Mouse (Mus musculus): ENCODE measurements around the gene Vmn2r2. TPM values are rescaled to one million over a fixed set of nuclear protein-coding genes. Genes with fewer than 3 reads are reported as not detected.

Gene Vmn2r2
- not detected for polyA plus RNA-seq (2021)

DNA sequence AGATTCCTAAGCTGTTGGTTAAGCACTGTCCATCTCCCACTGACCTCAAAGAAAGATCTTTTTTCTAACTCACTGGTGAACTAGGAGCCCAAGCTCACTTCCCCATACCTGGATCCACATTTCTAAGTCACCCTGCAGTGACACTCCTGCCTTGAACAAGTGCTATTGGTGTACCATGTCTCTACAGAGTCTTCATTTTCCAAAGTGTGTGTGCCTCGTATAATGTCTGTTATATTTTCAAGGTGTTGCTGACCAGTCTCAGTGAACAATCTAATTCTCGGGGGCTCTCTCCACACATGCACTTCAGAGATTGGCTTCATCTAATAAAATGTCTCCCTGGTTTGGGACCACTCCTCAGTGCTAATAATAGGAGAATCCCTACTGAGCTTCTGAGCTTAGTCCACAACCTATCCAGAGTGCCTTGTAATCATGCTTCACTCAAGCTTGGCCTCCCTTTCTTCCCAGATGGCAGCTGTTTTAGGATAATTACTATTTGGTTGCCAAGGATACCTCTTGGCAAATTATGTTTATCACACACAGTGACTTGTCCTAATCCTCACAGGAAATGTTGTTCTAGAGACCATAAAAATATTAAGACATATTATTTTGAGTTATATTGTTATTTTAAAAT, at the start of gene Vmn2r2:
Vmn2r2 (minus strand) TSS at position 51 of the 631 bp plus-strand sequence.
- ChIA-PET POLR2A (no interaction called here), CTCF (interaction anchor here (1.3 kb wide), 1 partner anchor 17 kb away, joined by 3 read pairs; no protein-coding TSS in a partner anchor)
- H3K27me3 ChIP-seq = peaks cover 15% of the 10 kb centered on the region
- TF ChIP-seq CTCF (IDR thresholded peaks at IDR 0.05) = no peak
- in situ Hi-C loops (cut with MboI; ENCODE audit: low pct_unique_long_range_greater_than_20kb) = no loop called here
- ATAC-seq = no peak
- DNase-seq (ENCODE audit: low read depth, low spot score) = no peak

GRCm38 (mm10) chr3:64113352-64114046, 28.2 kb downstream of the Vmn2r2 start:
- ChIA-PET POLR2A (no interaction called here), CTCF (no interaction called here)
- no peaks in the 10 kb centered on the region for H3K27me3 ChIP-seq
- no peak for ATAC-seq
- in situ Hi-C loops (cut with MboI; ENCODE audit: low pct_unique_long_range_greater_than_20kb) = no loop called here
- DNase-seq (ENCODE audit: low read depth, low spot score) = no peak
- TF ChIP-seq CTCF (IDR thresholded peaks at IDR 0.05) = no peak

DNA sequence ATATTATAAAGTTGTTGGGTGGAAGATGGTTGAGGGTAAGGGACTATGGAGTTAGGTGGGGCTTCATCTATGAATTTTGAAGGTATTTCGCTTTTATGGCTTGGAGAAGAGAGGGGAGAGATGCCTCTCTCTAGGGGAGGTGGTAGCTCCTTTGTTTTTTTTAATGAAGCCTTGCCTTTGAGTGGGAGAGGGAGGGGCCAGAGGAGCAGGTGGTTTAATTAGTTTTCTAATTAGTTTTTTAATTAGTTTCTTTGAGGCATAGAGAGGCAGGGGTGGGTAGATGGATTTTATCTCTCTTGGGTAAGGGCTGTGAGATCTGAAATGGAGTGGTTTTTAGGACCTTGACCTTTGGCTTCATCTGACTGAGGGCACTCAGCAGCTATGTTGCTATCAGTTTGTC, 29.0 kb downstream of the Vmn2r2 start:
- CTCF ChIA-PET = no interaction called here
- DNase-seq (ENCODE audit: low read depth, low spot score) (no peak), ATAC-seq (no peak)
- TF ChIP-seq CTCF (IDR thresholded peaks at IDR 0.05) = no peak
- H3K27me3 ChIP-seq = no peaks in the 10 kb centered on the region
- in situ Hi-C loops (cut with MboI; ENCODE audit: low pct_unique_long_range_greater_than_20kb) = no loop called here
- POLR2A ChIA-PET = no interaction called here

GRCm38 (mm10) chr3:64081247-64081646, 60.5 kb downstream of the Vmn2r2 start, which contains the start of gene Vmn2r1:
Gene Vmn2r1 (plus strand): TSS chr3:64081547.
- in situ Hi-C loops (cut with MboI; ENCODE audit: low pct_unique_long_range_greater_than_20kb) = no loop called here
- peaks cover 26% of the 10 kb centered on the region for H3K27me3 ChIP-seq
- POLR2A ChIA-PET = no interaction called here
- ATAC-seq (no peak), DNase-seq (ENCODE audit: low read depth, low spot score) (no peak)
- TF ChIP-seq CTCF (IDR thresholded peaks at IDR 0.05) = no peak
- CTCF ChIA-PET = no interaction called here

Other genes with a start within 250 kb of the Vmn2r2 start
- gene Plch1, start 242.5 kb downstream of the Vmn2r2 start, polyA plus RNA-seq (2021) = 18.4 TPM
- gene E130311K13Rik, start 212.5 kb downstream of the Vmn2r2 start, polyA plus RNA-seq (2021) = 25.0 TPM
- 77.9 TPM for gene Slc33a1, start 177.2 kb downstream of the Vmn2r2 start, polyA plus RNA-seq (2021)
- gene Gmps, start 165.8 kb downstream of the Vmn2r2 start, polyA plus RNA-seq (2021) = 48.6 TPM
- 0.08 TPM for gene Vmn2r1, start 60.4 kb downstream of the Vmn2r2 start, polyA plus RNA-seq (2021)
- 0.01 TPM for gene Vmn2r3, start 147.8 kb upstream of the Vmn2r2 start, polyA plus RNA-seq (2021)

All from Patski (cell line).